ENCODE assay signal across 21 mouse cellular contexts in the genomic region with DNA sequence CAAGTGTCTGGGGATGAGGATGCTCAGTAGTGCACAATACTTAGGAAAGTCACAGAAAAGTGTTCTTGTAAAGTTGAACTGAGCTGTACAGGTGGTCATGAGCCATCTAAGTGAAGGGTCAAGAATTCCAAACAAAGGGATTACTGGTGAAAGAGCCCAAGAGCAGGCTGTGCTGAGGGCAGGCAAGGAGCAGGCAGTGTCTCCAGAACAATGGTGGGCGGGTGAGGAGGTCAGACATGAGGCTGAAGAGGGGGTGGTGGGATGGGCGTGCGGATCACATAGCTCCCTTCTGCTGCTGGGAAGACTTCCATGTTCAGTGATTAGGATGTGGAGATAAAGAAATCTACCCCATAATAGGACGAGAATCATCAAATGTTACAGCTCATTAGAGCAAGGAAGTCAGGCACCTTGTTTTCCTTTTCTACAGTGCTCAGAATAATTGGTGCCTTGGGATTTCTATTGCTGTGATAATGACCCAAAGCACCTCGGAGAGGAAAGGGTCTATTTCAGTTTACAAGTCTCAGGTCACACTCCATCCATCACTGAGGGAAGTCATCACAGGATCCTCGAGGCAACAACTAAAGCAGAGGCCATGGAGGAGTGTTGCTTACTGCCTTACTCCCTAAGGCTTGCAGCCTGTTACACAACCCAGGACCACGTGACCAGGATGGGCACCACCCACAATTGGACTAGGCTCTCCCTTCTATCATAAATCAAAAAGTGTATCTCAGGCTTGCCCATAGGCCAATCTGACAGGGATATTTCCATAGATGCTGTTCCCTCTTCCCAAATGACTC.
DNase-seq lines count a peak whose midpoint lies in the region; ATAC-seq and TF ChIP-seq lines count a peak whose summit lies in the region.
"Had no signal": no experiment of that assay in that cellular context is flagged by ENCODE, and none has a peak within 500 bp of the region (broad histone marks: within the 10 kb centered on the region; RNA-seq: fewer than 3 reads in every experiment).

No protein-coding gene starts in this region.

- ATAC-seq in hindbrain, embryonic 12.5 days (ENCODE audit: low FRiP score) = 0 out of 2 replicates have a peak, but pooled peaks have one; percentile 35
- ATAC-seq in hindbrain, embryonic 14.5 days (ENCODE audit: low FRiP score) = no peak
- ATAC-seq in kidney, postnatal 0 days (replicated peaks; ENCODE audit: low FRiP score, low read depth) = peak; percentile 52; the same call in 1 of the 2 replicates
- ATAC-seq: CD4-positive, CD25-positive, alpha-beta regulatory T cell, adult 4 months; forebrain, embryonic 15.5 days; hindbrain, postnatal 0 days had no signal

- no peaks in the 10 kb centered on the region for H3K9me3 ChIP-seq in hindbrain, embryonic 12.5 days (replicated peaks)
- H3K9me3 ChIP-seq in hindbrain, embryonic 14.5 days (ENCODE audit: control insufficient read depth, low read length) = no peaks in the 10 kb centered on the region
- no peaks in the 10 kb centered on the region for H3K9me3 ChIP-seq in kidney, postnatal 0 days (replicated peaks; ENCODE audit: low read length)
- H3K9me3 ChIP-seq: forebrain, embryonic 15.5 days; heart, embryonic 15.5 days had no signal

- no peak for TF ChIP-seq CTCF in kidney, postnatal 0 days (IDR thresholded peaks at IDR 0.05; ENCODE audit: low read depth)

- peak; percentile 72 for DNase-seq in embryo, embryonic 10 days (ENCODE audit: low spot score)
- DNase-seq in embryo, embryonic 11 days = no peak
- no peak for DNase-seq in hindbrain, embryonic 14.5 days (ENCODE audit: low spot score)
- no peak for DNase-seq in kidney, postnatal 0 days (ENCODE audit: low spot score)
- no peak for DNase-seq in kidney, adult 8-10 months
- DNase-seq in embryo, embryonic 9.5 days (ENCODE audit: extremely low spot score) = peak; percentile 41
- DNase-seq in T-cell, adult 2 months (ENCODE audit: low spot score) = no peak
- DNase-seq: adrenal gland, postnatal 14 days; B cell, adult 2 months; cerebellum, adult 11-12 months; cerebellum, postnatal 10 days; gastrocnemius, postnatal 36 days; heart, adult 18-20 months; heart, postnatal 14 days; kidney, adult 11 months had no signal

- H3K27me3 ChIP-seq in hindbrain, embryonic 12.5 days = peaks cover 3% of the 10 kb centered on the region; the same call in 1 of the 2 replicates
- no peaks in the 10 kb centered on the region; the same call in 1 of the 2 replicates for H3K27me3 ChIP-seq in hindbrain, embryonic 14.5 days (ENCODE audit: control insufficient read depth, insufficient read depth, low read length)
- H3K27me3 ChIP-seq in kidney, postnatal 0 days (ENCODE audit: insufficient read depth, low read length) = no peaks in the 10 kb centered on the region
- H3K27me3 ChIP-seq: forebrain, embryonic 15.5 days; heart, embryonic 15.5 days had no signal

- no peak overlapping the region for H3K27ac ChIP-seq in hindbrain, embryonic 12.5 days
- no peak overlapping the region for H3K27ac ChIP-seq in hindbrain, embryonic 14.5 days
- H3K27ac ChIP-seq in kidney, postnatal 0 days = no peak overlapping the region
- H3K27ac ChIP-seq: forebrain, embryonic 15.5 days; heart, embryonic 15.5 days; hindbrain, postnatal 0 days had no signal

- H3K9ac ChIP-seq in hindbrain, embryonic 12.5 days = no peak overlapping the region
- H3K9ac ChIP-seq in hindbrain, embryonic 14.5 days = no peak overlapping the region
- no peak overlapping the region for H3K9ac ChIP-seq in kidney, postnatal 0 days (ENCODE audit: low read depth, low read length)
- H3K9ac ChIP-seq: forebrain, embryonic 15.5 days; heart, embryonic 15.5 days had no signal

- no peaks in the 10 kb centered on the region for H3K36me3 ChIP-seq in hindbrain, embryonic 12.5 days
- H3K36me3 ChIP-seq in hindbrain, embryonic 14.5 days (replicated peaks; ENCODE audit: control insufficient read depth, insufficient read depth) = no peaks in the 10 kb centered on the region
- no peaks in the 10 kb centered on the region for H3K36me3 ChIP-seq in kidney, postnatal 0 days (ENCODE audit: insufficient read depth, low read length)
- H3K36me3 ChIP-seq: forebrain, embryonic 15.5 days; heart, embryonic 15.5 days had no signal

- 33% methylated on average over 7 of the region's 7 CpGs for WGBS in hindbrain, embryonic 12.5 days
- 25% methylated on average over 7 of the region's 7 CpGs for WGBS in hindbrain, embryonic 14.5 days
- 33% methylated on average over 7 of the region's 7 CpGs for WGBS in kidney, postnatal 0 days

- H3K4me1 ChIP-seq in hindbrain, embryonic 12.5 days = no peaks in the 10 kb centered on the region
- no peaks in the 10 kb centered on the region for H3K4me1 ChIP-seq in hindbrain, embryonic 14.5 days (replicated peaks; ENCODE audit: control insufficient read depth, insufficient read depth, low read length)
- H3K4me1 ChIP-seq in kidney, postnatal 0 days (replicated peaks; ENCODE audit: insufficient read depth, low read length) = no peaks in the 10 kb centered on the region
- H3K4me1 ChIP-seq: forebrain, embryonic 15.5 days; heart, embryonic 15.5 days had no signal

- no peak overlapping the region for H3K4me2 ChIP-seq in hindbrain, embryonic 12.5 days (replicated peaks)
- no peak overlapping the region for H3K4me2 ChIP-seq in hindbrain, embryonic 14.5 days (replicated peaks)
- no peak overlapping the region for H3K4me2 ChIP-seq in kidney, postnatal 0 days (ENCODE audit: low read length)
- H3K4me2 ChIP-seq: forebrain, embryonic 15.5 days; heart, embryonic 11.5 days; heart, embryonic 15.5 days had no signal

- no peak overlapping the region for H3K4me3 ChIP-seq in hindbrain, embryonic 12.5 days
- H3K4me3 ChIP-seq in hindbrain, embryonic 14.5 days (replicated peaks; ENCODE audit: low read length) = no peak overlapping the region
- H3K4me3 ChIP-seq in kidney, postnatal 0 days (replicated peaks; ENCODE audit: low read depth, low read length) = no peak overlapping the region
- H3K4me3 ChIP-seq: forebrain, embryonic 15.5 days; heart, embryonic 15.5 days had no signal

Comparison
In these comparisons a context has a peak if more than half of its experiments do, and no peak if none do; other contexts are left out.
1. DNase-seq: peak in embryo, embryonic 10 days (single experiment) and embryo, embryonic 9.5 days (single experiment); none in embryo, embryonic 11 days (single experiment), hindbrain, embryonic 14.5 days (single experiment), kidney, postnatal 0 days (single experiment), kidney, adult 8-10 months (0 of 2) and T-cell, adult 2 months (single experiment).